Mouse (Mus musculus) G1E (cell line): ENCODE measurements around the gene Cabp4. TPM values are rescaled to one million over a fixed set of nuclear protein-coding genes. Genes with fewer than 3 reads are reported as not detected.

Source experiments
- ATAC-seq: 2 replicates; pipeline ENCODE4 v1.8.0; 2016; ENCODE audit warnings: mild to moderate bottlenecking; ENCODE audit not compliant: insufficient number of reproducible peaks, poor library complexity, low FRiP score, severe bottlenecking; ENCODE audit errors: extremely low read depth
- DNase-seq: peaks from one replicate; pipeline ENCODE4 v3.0.0; 2012; ENCODE audit warnings: low spot score
- H3K27me3 ChIP-seq: 2 replicates; pipeline ENCODE4 v1.6.1; 2012; ENCODE audit warnings: mild to moderate bottlenecking, low read length, inconsistent platforms; ENCODE audit not compliant: insufficient read depth
- H3K36me3 ChIP-seq: replicated peaks from 2 replicates; pipeline ENCODE3; 2012; ENCODE audit warnings: mild to moderate bottlenecking, inconsistent platforms
- H3K4me1 ChIP-seq: 2 replicates; pipeline ENCODE4 v1.6.1; 2012; ENCODE audit warnings: low read depth, low read length, inconsistent platforms, mixed read lengths; ENCODE audit not compliant: insufficient read depth
- H3K4me3 ChIP-seq: 2 replicates; pipeline ENCODE4 v1.5.1; 2012; ENCODE audit warnings: low read depth, mild to moderate bottlenecking, inconsistent platforms, low read length, moderate library complexity, mixed read lengths
- H3K9me3 ChIP-seq: replicated peaks from 2 replicates; pipeline ENCODE4 v1.6.1; 2012; ENCODE audit warnings: inconsistent platforms
- CTCF ChIP-seq: IDR thresholded peaks from 2 replicates; pipeline ENCODE4 v1.5.1; 2012; ENCODE audit warnings: low read depth, low read length, inconsistent platforms, mixed read lengths
- GATA1 ChIP-seq: IDR thresholded peaks from 2 replicates; pipeline ENCODE4 v1.6.1; 2012; ENCODE audit warnings: borderline replicate concordance, low read length, inconsistent platforms, mixed read lengths
- GATA2 ChIP-seq: IDR thresholded peaks from 2 replicates; pipeline ENCODE4 v1.6.1; 2012; ENCODE audit warnings: low read depth, low read length, inconsistent platforms, borderline replicate concordance
- POLR2AphosphoS5 ChIP-seq: IDR thresholded peaks from 2 replicates; pipeline ENCODE4 v1.6.1; 2012; ENCODE audit warnings: low read depth, low read length, inconsistent platforms; ENCODE audit not compliant: insufficient replicate concordance
- TAL1 ChIP-seq: conservative IDR thresholded peaks from 2 replicates; pipeline ENCODE4 v1.6.1; 2012; ENCODE audit warnings: low read depth, low read length, inconsistent platforms, mixed read lengths
- polyA plus RNA-seq: library from polyadenylated mRNA; stranded (reverse); fragments of >175 nt; gene quantifications from 2 replicates; pipeline ENCODE4 v1.2.3, GENCODE M21; 2012
- total RNA-seq, 2 experiments: library from RNA; stranded (forward) in 1 of 2; stranded (reverse) in 1 of 2; fragments of 200-1000 nt in 1 of 2; fragments of >200 nt in 1 of 2; fragmentation: Nextera tagmentation in 1 of 2; gene quantifications; 2 replicates each; pipeline ENCODE4 v1.2.3; 2014 to 2017

The Cabp4 gene
- total and polyA plus RNA-seq, 3 experiments = 0.03 to 0.75 (median 0.11) TPM

DNA sequence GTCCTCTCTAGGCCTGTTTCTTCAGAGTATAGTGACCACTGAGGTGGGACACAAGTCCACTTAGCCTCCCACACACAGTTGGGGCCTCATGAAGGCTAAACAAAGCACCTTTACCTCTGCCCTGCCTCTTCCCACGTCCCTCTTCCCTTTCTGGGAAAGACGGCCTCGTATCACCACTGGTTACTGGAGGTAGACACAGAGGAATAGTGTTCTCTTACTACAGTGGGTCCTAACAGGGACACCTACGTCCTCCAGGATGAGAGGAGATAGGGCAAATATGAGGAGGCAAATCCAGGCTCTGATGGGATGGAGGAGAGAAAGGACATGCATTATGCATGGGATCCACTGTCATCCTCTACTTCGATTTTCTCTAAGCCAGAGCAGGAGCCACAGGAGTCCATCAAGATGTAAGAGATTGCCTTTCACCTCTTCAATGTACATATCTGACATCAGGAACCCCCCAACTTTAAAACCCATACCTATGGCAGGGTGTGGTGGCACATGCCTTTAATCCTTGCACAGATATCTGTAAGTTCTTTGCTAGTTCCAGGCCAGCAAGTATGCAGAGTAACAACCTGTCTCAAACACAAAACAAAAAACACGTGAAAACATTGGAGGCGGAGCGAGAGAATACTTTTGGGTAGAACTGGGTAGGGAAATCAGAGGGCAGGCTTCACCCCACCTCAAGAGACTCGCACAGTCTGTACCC, 4.1 kb upstream of the Cabp4 start:
- peaks cover 46% of the 10 kb centered on the region for H3K4me1 ChIP-seq
- no peak for ATAC-seq

DNA sequence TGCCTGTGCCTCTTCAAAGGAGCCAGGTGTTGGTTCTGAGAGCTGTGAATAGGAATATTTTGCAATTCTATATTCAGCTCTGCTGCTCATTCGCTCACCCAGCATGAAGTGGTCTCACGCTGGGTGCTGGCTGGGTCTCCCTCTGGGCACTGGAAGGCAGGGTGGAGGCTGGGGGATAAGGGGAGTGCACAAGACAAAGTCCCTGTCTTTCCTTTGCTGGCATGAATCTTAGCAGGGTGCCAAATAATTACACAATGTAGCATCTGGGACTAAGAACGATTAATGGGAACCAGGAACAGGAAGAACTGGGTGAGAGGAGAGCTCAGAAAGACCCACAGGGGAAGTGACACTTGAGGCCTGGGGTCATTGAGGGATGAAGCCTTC, 3.2 kb upstream of the Cabp4 start:
- no peak for ATAC-seq
- no peaks in the 10 kb centered on the region for H3K9me3 ChIP-seq
- no peak for DNase-seq
- H3K27me3 ChIP-seq = peaks cover 22% of the 10 kb centered on the region
- peaks cover 29% of the 10 kb centered on the region for H3K36me3 ChIP-seq
- TF ChIP-seq POLR2AphosphoS5 (no peak), CTCF (no peak), TAL1 (no peak), GATA2 (no peak), GATA1 (no peak)
- H3K4me3 ChIP-seq = no peak overlapping the region
- H3K4me1 ChIP-seq = peaks cover 45% of the 10 kb centered on the region

More for the DNA sequence above, 4.1 kb upstream of the Cabp4 start:
- TF ChIP-seq TAL1 (no peak), CTCF (no peak), GATA2 (no peak), GATA1 (no peak), POLR2AphosphoS5 (no peak)
- peak overlapping the region; percentile 82 for H3K4me3 ChIP-seq
- H3K9me3 ChIP-seq = no peaks in the 10 kb centered on the region
- peaks cover 14% of the 10 kb centered on the region for H3K27me3 ChIP-seq
- DNase-seq = no peak
- peaks cover 39% of the 10 kb centered on the region for H3K36me3 ChIP-seq

DNA sequence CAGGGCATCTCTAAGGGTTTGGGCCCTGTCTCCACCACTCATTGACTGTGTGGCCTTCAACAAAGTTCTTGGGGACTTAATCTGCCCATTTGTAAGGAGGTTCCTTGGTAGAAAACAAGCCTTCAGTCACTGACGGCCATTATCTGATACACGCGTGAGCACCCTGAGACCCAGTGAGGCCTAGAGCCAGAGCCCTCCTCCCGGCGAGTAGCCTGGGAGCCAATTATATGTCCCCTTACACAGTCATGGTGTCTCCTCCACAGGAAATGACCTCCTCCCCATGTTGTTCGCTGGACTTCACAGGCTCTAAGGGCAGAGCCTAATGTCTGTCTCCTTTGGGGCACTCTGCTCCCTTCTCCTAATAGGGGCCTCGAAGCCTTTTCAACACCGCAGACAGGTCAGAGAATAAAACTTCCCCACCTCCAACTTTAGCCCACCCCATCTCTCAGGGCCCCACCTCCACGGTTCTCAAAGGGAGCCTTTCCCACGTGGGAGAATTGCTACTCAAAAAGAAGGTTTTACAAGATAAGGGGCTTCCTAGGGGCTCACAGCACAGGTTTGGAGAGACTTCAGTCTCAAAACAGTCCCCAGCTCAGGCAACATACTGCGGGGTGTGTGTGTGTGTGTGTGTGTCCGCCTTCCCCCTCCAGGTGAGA, 2.7 kb upstream of the Cabp4 start:
- Histone ChIP-seq H3K9me3 (no peaks in the 10 kb centered on the region), H3K27me3 (peaks cover 22% of the 10 kb centered on the region), H3K36me3 (peaks cover 24% of the 10 kb centered on the region), H3K4me3 (no peak overlapping the region), H3K4me1 (peaks cover 45% of the 10 kb centered on the region)
- ATAC-seq (no peak), DNase-seq (no peak)
- TF ChIP-seq TAL1 (no peak), GATA2 (no peak), GATA1 (no peak), POLR2AphosphoS5 (no peak), CTCF (no peak)

DNA sequence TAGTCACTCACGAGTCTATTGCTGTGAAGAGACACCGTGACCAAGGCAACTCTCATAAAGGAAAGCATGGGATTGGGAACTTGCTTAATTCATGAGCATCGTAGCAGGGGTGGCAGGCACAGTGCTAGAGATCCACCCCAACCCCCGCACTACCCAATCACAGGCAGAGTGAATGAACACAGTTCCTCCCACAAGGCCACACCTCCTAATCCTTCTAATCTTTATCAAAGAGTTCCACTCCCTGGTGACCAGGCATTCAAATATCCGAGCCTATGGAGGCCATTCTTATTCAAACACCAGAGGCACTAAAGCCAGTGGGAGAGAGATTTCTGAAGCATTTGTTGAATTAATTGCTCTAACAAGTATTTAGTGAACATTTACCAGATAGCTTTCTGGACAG, 2.1 kb upstream of the Cabp4 start:
- no peak overlapping the region for H3K4me3 ChIP-seq
- peaks cover 42% of the 10 kb centered on the region for H3K4me1 ChIP-seq
- peaks cover 27% of the 10 kb centered on the region for H3K27me3 ChIP-seq
- peaks cover 19% of the 10 kb centered on the region for H3K36me3 ChIP-seq
- ATAC-seq (no peak), DNase-seq (no peak)
- H3K9me3 ChIP-seq = no peaks in the 10 kb centered on the region
- no peak for TF ChIP-seq GATA1
- no peak for TF ChIP-seq POLR2AphosphoS5
- no peak for TF ChIP-seq GATA2

DNA sequence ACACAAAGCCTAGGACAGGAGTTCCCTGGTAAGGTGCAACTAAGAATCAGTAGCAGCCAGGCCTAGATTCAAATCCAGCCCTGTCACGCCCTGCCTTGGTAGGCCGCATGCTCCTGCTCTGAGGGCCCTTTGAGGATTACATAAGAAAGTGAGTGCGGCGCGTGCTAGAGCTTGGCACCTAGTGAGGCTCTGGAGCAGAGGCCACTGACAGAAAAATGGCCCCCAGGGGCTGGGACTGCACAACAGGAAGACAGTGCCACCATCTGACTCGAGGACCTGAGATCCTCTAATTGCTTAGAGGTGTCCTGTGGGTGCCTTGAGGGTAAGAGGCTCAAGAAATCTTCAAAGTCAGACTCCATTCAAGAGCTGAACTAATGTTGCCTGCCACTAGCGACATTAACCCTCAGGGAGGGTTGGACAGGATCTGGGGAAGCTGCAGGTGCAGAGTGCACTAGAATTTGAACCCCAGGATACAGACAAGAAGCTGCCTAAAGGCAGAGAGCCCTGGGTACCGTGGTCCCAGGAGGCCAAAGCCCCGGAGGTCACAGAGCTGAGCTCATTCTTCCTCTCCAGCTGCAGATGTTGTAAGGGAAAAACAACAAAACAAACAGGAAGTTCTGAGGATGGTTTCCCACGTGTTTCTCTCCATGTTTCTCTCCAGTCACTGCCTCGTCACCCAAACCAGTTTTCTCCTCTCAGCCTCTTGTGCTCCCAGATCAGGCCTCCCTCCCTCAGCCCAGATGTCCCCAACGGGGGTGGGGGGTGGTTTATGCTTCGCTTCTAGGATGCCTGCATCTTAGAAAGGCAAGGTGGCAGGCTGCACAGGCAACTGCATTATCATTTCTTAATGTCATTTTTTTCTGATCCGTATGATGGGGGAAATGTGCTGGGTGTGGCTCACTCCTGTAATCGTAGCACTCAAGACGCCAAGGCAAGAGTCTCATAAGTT, 991 bp upstream of the Cabp4 start:
- peaks cover 38% of the 10 kb centered on the region for H3K27me3 ChIP-seq
- DNase-seq (no peak), ATAC-seq (no peak)
- no peak overlapping the region for H3K4me3 ChIP-seq
- H3K4me1 ChIP-seq = peaks cover 30% of the 10 kb centered on the region
- no peaks in the 10 kb centered on the region for H3K9me3 ChIP-seq
- TF ChIP-seq GATA2 = no peak
- TF ChIP-seq POLR2AphosphoS5 = no peak
- no peak for TF ChIP-seq TAL1
- TF ChIP-seq GATA1 = no peak
- no peak for TF ChIP-seq CTCF
- H3K36me3 ChIP-seq = peaks cover 8% of the 10 kb centered on the region
